ENCODE assay signal across 9 mouse cellular contexts in genomic region chr4:59404375-59404774, GRCm38 (mm10). TPM values are rescaled to one million over a fixed set of nuclear protein-coding genes. Genes with fewer than 3 reads are reported as not detected.
DNase-seq lines count a peak whose midpoint lies in the region; ATAC-seq and TF ChIP-seq lines count a peak whose summit lies in the region.
"Had no signal": no experiment of that assay in that cellular context is flagged by ENCODE, and none has a peak within 500 bp of the region (broad histone marks: within the 10 kb centered on the region; RNA-seq: fewer than 3 reads in every experiment).

No protein-coding gene starts in this region.

- H3K27ac ChIP-seq in lung, postnatal 0 days (ENCODE audit: low read length), result no peak overlapping the region

- H3K36me3 ChIP-seq in lung, postnatal 0 days (ENCODE audit: insufficient read depth, low read length), result no peaks in the 10 kb centered on the region

- TF ChIP-seq EP300 in lung, postnatal 0 days (IDR thresholded peaks at IDR 0.05), result no peak

- intact Hi-C loops in heart, postnatal 14 days (cut with DNase I), result no loop called here

- DNase-seq in cerebellum, postnatal 14 days, result peak; percentile 47 to 58
- DNase-seq in cerebellum, adult 9-11 months, result no peak
- DNase-seq in lung, postnatal 0 days (ENCODE audit: low spot score), result peak; percentile 52
- DNase-seq in lung, adult 2 months, result no peak
- peak; percentile 51 to 67 for DNase-seq in heart, postnatal 14 days
- peak; percentile 73 for DNase-seq in right cerebral cortex, postnatal 4 days
- DNase-seq in kidney, adult 11 months, result no peak
- DNase-seq: kidney, adult 18-20 months had no signal

- H3K9ac ChIP-seq in lung, postnatal 0 days (replicated peaks; ENCODE audit: low read depth), result no peak overlapping the region

- ATAC-seq in lung, postnatal 0 days, result peak; percentile 50
- ATAC-seq in activated CD4-positive, CD25-positive, alpha-beta regulatory T cell, adult 4 months, result no peak

- H3K4me1 ChIP-seq in lung, postnatal 0 days (ENCODE audit: insufficient read depth, low read depth, low read length), result peaks cover 4% of the 10 kb centered on the region; the same call in 1 of the 2 replicates
- H3K4me1 ChIP-seq in lung, adult 2 months (ENCODE audit: control insufficient read depth, insufficient read depth, low read length), result peaks cover 1% of the 10 kb centered on the region; the same call in 1 of the 2 replicates

- TF ChIP-seq CTCF in lung, postnatal 0 days (IDR thresholded peaks at IDR 0.05), result no peak; the same call in 1 of the 2 replicates
- no peak for TF ChIP-seq CTCF in lung, adult 2 months (IDR thresholded peaks at IDR 0.05; ENCODE audit: insufficient read depth, low read length)

- no peak overlapping the region; the same call in 1 of the 2 replicates for H3K4me3 ChIP-seq in lung, postnatal 0 days (ENCODE audit: low read depth, low read length)
- H3K4me3 ChIP-seq in lung, adult 2 months (replicated peaks; ENCODE audit: extremely low read depth, low read depth, low read length), result no peak overlapping the region

- H3K9me3 ChIP-seq in lung, postnatal 0 days (ENCODE audit: low read length), result no peaks in the 10 kb centered on the region

- no peak for TF ChIP-seq POLR2A in lung, adult 2 months (IDR thresholded peaks at IDR 0.05; ENCODE audit: borderline replicate concordance, extremely low read depth, low read depth, low read length)

- no peaks in the 10 kb centered on the region for H3K27me3 ChIP-seq in lung, postnatal 0 days (replicated peaks; ENCODE audit: insufficient read depth, low read length)

- peak overlapping the region; percentile 33 for H3K4me2 ChIP-seq in lung, postnatal 0 days (replicated peaks; ENCODE audit: low read depth, low read length)

- 31% methylated on average over 6 of the region's 6 CpGs for WGBS in lung, postnatal 0 days
- WGBS in lung, adult 2 months, result 36% methylated on average over 6 of the region's 6 CpGs

RNA-seq across cellular contexts. Expression of gene Susd1, which starts 34.1 kb away (rescaled TPM):
- polyA plus RNA-seq in lung, postnatal 0 days (2015; fragmentation: Nextera tagmentation; extraction: Ambion mirVana), result 1.6 and 2.0 TPM in 2 replicates
- 1.9 and 3.1 TPM in 2 replicates for polyA plus RNA-seq in lung, adult 2 months (2012; rRNA removed)
- total RNA-seq in heart, postnatal 14 days (2021), result 1 to 10 TPM in 1 of 2 experiments, under 1 TPM in 1; 0.98 to 1.5 TPM
- 1 to 10 TPM; 1.0 to 3.0 TPM for polyA plus RNA-seq in activated CD4-positive, CD25-positive, alpha-beta regulatory T cell, adult 4 months (2017; shearing (Covaris generic))

Comparison
In these comparisons a context has a peak if more than half of its experiments do, and no peak if none do; other contexts are left out.
1. DNase-seq: peak in cerebellum, postnatal 14 days (2 of 2), lung, postnatal 0 days (single experiment), heart, postnatal 14 days (2 of 2) and right cerebral cortex, postnatal 4 days (single experiment); none in cerebellum, adult 9-11 months (single experiment), lung, adult 2 months (single experiment) and kidney, adult 11 months (single experiment).